Mouse (Mus musculus): ENCODE results near the gene Gm20708.
A peak's percentile ranks its signal among the peaks of the same experiment; 100 is the strongest.

The Gm20708 gene

DNA sequence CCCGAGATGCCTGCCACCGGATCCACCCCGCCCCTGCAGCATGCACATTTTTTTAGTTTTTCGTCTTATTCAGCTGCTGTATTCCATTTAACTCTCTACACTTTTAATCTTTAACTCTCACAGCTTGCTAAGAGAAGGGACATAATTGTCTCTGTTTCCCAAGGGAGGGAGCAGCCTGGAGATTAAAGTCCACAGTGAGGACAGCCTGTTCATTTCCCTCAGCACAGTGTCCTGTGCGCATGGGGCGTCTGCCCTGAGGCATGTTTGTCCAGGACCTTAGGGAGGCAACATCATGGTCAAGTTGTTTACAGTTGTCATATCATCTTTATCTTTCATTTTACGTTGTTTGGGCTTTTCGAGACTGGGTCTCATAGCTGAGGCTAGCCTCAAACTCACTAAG is 24.6 kb downstream of the Gm20708 start:
- no peak for DNase-seq

GRCm38 (mm10) chr11:117836306-117836705 is 26.8 kb downstream of the Gm20708 start:
- peak in 1 of 2 experiments; percentile 51 for DNase-seq

DNA sequence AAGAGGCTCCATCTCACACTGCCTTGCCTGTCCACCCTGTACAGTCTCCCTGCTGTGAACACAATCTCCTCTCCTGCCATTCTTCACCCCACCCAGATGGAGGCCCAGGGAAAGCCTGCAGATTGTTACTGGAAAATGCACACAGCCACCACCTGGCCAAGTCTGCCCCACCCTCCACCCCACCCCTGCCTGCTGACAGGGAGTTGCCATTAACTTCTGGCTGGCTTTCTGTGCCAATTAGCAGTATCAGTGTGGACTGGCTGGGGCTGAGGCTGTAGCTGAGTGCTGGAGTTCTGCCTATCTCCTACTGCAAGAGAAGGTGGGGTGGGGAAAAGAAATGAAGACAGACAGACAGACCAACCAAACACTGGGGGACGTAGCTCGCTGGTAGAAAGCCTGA is 29.1 kb downstream of the Gm20708 start:
- DNase-seq = peak; percentile 21 to 39

DNA sequence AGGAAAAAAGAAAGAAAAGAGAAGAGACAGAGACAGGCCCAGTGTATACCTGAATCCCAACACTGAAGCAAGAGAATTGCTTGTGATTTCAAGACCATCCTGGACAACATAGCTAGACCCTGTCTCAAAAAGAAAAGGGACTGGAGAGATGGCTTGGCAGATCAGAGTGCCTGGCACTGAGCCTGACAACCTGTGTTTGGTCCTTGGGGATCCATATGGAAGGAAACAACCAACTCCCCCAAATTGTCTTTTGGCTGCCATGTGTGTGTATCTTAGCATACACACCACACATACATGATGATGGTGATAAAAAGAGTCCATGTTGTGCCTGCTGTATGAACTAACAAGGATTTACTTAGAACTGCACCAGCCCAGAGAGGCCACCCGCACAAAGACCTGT is 29.6 kb downstream of the Gm20708 start:
- peak in 1 of 2 experiments; percentile 51 for DNase-seq

DNA sequence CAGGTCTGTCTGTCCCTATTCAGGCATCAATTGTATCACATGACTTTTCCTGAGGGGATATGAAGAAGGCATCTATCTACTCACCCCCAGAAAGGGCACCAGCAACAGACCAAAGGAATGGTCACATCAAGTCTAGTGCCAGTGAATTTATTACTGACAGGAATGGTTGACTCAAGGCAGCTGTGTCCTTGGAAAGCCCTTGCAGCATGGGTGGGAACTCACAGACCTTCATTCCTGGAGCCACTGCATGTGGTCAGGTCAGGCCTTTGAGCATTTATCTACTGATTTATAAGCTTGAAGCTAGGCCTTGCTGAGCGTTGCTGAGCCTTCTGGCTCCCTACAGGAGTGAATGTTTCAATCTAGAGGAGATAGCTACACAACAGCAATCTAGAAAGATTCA is 31.4 kb downstream of the Gm20708 start:
- no peak for DNase-seq

- DNase-seq = no peak
Observed at GRCm38 (mm10) chr11:117843434-117843833, 34.0 kb downstream of the Gm20708 start.

DNA sequence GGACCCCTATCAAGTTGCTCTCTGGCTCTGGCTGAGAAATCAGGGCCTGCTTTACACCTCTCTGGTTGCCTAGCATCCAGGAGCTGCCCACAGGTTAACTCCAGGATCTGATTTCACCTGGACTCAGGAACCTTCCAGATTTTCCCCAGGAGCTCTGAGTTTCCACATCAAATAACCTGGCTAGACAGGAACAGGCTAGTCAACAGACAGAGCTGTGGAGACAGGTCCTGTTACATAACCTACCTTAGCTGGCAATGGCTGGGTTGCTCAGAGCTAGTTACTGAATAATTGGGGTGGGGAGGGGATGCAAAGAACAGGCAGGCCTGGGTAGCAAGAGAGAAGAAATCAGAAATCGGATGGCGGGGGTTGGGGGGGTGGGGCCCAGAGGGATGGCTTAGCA is 35.5 kb downstream of the Gm20708 start:
- DNase-seq = no peak

DNA sequence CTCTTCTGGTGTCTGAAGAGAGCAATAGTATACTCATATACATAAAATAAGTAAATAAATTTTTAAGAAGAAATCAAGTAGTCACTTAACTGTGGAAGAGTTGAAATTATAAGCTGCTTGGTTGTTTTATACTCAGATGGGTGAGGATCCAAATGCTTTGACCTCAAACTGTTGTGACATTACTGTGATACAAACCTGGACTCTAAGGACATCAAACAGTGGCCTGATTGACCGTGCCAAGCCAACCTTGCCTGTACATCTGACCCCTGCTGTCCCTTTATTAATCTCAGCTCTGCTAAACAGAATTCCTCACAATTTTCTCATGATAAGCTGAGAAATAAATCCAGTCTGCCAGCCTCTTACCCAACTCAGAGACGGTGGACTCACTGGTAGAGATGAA is 36.2 kb downstream of the Gm20708 start:
- no peak for DNase-seq

GRCm38 (mm10) chr11:117846640-117847039 is 37.2 kb downstream of the Gm20708 start:
- no peak for DNase-seq

DNA sequence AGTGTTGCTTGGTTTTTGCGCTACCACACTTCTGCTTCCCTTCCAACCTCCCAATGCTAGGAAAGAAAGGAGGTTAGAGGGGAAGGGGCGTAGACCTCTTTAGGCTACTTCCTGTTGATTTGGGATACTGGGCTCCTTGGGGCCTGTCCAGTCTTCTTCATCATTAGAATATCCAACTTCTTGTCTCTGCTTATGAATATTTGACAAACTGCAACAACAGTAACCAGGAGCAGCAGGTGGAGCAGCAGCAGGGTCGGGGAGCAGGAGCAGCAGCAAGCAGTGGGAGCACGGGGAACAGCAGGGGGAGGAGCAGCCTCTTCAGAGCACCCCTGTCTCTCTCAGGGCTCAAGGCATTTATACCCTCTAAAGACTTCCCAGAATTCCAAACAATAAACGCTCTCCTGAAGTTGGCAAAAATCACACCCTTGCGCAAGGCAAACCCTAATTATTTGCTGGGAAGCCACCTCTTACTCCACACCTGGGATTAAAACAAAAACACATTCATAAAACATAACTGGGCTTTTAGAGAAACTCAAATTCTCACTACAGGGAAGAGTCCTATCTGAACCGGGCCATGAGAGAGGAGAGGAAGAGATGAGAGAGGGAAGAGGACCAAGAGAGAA is 38.2 kb downstream of the Gm20708 start:
- DNase-seq = no peak

GRCm38 (mm10) chr11:117848271-117848984 is 39.0 kb downstream of the Gm20708 start:
- DNase-seq = no peak

GRCm38 (mm10) chr11:117848985-117849671 is 39.7 kb downstream of the Gm20708 start, which contains the start of gene Birc5:
Gene Birc5, plus strand, starts transcription at chr11:117849251.
- peak; percentile 98 to 99 for DNase-seq

DNA sequence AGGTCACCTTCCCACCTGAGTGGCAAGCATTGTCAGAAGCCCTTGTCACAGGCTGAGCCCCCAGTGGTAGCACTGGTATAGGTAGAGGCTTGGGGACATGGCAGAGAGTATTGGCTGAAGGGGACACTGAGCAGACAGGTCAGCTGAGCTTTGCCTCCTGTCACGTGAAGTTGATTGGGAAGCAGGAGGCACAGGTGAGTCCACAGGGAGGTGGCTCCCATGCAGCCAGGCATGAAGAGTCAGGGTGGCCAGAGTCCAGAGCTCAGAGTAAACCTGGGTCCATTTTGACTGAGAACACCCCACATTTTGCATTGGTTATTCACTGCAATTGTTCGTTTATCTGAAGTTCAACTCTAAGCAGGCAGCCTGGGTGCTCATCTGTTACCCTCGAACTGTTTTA is 43.4 kb downstream of the Gm20708 start:
- no peak for DNase-seq

DNA sequence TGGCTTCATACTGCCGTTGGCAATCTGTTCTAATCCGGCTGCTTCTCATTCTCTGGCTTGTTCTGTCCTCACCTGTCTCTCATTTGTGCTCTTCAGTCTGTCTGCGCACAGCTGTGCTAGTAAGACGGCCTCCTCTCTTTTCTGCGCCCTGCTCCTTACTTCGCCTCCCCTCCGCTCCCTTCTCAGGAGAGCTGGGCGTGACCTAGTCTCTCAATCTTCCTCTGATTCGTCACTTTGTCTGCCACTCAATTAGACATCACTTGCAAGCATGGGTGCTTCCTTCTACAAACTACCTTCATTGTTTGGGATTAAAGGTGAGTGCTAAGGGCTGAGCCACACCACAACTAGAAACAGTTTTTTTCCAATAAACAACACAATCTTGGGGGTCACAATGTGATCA is 44.8 kb downstream of the Gm20708 start:
- no peak for DNase-seq

DNA sequence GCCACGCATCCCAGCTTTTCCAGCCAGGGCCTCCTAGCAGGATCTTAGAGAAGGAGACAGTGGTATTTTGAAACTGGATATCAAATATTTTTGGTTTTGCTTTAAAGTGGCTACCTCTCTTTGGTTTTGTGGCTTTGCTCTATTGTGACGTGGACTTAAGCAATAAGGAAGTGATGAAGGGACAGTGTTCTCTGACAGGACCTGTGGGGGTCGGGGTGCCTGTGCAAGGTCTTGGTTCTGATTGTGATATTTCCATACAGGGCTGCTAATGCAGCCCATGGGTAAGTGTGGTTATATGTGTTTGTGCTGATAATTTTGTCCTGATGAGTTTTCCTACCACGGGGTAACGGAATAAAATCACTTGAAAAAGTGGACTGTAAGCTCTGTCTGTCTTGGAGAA is 45.9 kb downstream of the Gm20708 start:
- DNase-seq = no peak

DNA sequence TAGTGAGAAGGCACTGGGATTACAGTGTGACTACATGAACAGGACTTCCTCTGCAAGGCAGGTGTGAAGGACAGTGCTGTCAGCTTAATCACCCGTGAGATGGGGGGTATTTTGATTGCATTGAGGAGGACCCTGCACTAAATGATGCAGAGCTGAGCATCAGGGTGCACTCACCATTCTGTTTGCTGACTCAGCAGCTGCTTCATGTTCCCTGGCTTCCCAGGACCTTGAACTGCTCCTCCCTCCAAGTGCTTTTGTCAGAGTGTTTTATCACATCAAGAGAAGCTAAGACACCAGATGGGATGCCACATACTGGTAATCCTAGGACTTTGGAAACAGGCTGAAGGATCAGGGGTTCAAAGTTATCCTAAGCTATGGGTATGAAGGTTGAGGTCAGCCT is 46.5 kb downstream of the Gm20708 start:
- no peak for DNase-seq

GRCm38 (mm10) chr11:117857462-117857861 is 48.0 kb downstream of the Gm20708 start:
- DNase-seq = no peak

GRCm38 (mm10) chr11:117858392-117858791 is 48.9 kb downstream of the Gm20708 start:
- DNase-seq = peak in 1 of 2 experiments; percentile 28

DNA sequence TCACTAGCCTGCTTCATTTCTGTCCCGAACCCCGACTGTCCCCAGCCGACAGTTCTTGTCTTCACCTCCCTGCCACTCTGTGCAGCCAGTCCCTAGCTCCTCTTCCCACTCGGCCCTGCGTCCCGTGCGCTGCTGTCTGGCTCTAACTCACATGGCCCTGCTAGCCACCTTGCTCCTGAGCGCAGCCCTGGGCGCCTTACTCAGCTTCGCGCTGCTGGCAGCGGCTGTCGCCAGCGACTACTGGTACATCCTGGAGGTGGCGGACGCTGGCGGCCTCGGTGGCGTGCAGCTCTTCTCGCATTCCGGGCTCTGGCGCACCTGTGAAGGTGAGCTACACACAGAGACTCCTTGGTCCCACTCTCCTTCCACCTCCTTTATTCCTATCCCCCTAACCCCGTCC is 51.1 kb downstream of the Gm20708 start, which contains the start of gene Tmem235:
Tmem235 (plus strand) TSS at position 152 of the 400 bp plus-strand sequence.
- no peak for DNase-seq

DNA sequence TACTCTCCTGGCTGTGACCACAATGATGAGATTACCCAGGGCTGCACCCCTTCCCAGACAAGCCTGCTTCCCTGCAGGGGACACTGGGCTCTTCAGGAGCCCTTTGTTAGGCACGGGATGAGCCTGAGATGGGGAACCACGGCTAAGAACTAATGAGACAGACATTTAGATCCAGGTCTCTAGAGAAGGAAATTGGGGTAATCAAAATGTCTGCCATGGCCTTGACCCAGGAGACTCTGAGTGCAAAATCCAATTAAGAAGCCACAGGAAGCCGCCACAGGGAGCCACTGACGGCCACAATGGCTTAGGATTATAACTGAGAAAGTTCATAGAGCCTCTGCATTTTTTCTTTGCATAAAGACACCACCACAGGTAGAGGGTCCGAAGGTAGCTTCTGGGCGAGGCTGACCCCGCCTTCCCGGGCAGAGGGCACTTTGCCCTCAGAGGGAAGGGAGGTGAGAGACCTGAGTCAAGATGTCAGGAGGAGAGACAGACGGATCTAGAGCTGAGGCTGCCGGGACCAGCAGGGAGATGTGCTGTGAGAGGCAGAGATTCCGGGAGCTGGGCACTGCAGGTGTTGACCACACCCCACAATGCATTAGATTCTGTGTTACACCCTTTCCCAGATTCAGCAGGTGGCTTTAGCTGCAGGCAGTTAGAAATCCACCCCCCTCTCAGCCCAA is 53.8 kb downstream of the Gm20708 start:
- no peak for DNase-seq

DNA sequence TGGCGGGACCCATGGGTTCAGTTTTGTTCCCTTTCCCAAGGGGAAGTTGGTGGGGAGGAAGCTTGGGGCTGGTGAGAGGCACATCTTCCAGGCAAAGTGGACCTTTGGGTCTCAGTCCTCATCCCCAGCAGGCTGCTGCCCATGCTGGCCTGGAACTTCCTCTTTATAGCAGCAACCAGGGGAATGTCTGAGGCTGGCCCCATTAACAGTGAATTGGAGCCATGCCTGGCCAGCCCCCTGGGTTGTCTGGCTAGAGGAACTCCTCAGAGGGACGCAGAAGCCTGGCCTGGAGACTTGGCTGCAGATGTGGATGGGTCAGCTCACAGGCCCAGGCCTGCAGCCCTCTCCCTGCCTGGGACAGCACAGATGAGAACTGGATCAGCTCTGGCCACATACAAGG is 55.3 kb downstream of the Gm20708 start:
- DNase-seq = no peak

- DNase-seq = peak; percentile 53 to 54
Observed at GRCm38 (mm10) chr11:117865988-117866387, 56.5 kb downstream of the Gm20708 start.

GRCm38 (mm10) chr11:117870688-117871365 is 61.4 kb downstream of the Gm20708 start:
- DNase-seq = peak; percentile 88 to 93
